Mouse (Mus musculus) limb, embryonic 10.5 days (tissue): ENCODE data around the gene Ssh1. TPM values are rescaled to one million over a fixed set of nuclear protein-coding genes. Genes with fewer than 3 reads are reported as not detected.

Experiments
- DNase-seq: peaks from one replicate; pipeline ENCODE4 v3.0.0-alpha.2; 2017; ENCODE audit warnings: low spot score
- H3K27ac ChIP-seq: fragments of 300-500 bp; sonication (generic); 2 replicates; pipeline ENCODE4 v1.5.1; 2016; ENCODE audit warnings: mild to moderate bottlenecking
- H3K27me3 ChIP-seq: fragments of 300-500 bp; sonication (generic); 2 replicates; pipeline ENCODE4 v1.6.1; 2016; ENCODE audit warnings: low read depth, mild to moderate bottlenecking; ENCODE audit not compliant: poor library complexity, severe bottlenecking
- H3K36me3 ChIP-seq: fragments of 300-500 bp; sonication (generic); 2 replicates; pipeline ENCODE4 v1.6.1; 2016; ENCODE audit warnings: mild to moderate bottlenecking, moderate library complexity
- H3K4me1 ChIP-seq: fragments of 300-500 bp; sonication (generic); 2 replicates; pipeline ENCODE4 v1.6.1; 2016
- H3K4me3 ChIP-seq: fragments of 300-500 bp; sonication (generic); 2 replicates; pipeline ENCODE4 v1.5.1; 2016; ENCODE audit warnings: mild to moderate bottlenecking, moderate library complexity
- H3K9me3 ChIP-seq: fragments of 300-500 bp; sonication (generic); replicated peaks from 2 replicates; pipeline ENCODE4 v1.6.1; 2016; ENCODE audit warnings: mild to moderate bottlenecking
- WGBS: fragments of 180-500 bp; shearing (Covaris S2); methylation state at CpG from one replicate; pipeline ENCODE4 v1.1.7; 2016; 5-methylcytosine and 5-hydroxymethylcytosine counted together
- polyA plus RNA-seq: library from polyadenylated mRNA; unstranded; fragments of >200 nt; fragmentation: Nextera tagmentation; extraction: Ambion mirVana; gene quantifications from 2 replicates; pipeline ENCODE4 v1.2.1, GENCODE M21; 2016

The Ssh1 gene
- polyA plus RNA-seq, 1 experiment from 2014 or later: 16.4 TPM

DNA sequence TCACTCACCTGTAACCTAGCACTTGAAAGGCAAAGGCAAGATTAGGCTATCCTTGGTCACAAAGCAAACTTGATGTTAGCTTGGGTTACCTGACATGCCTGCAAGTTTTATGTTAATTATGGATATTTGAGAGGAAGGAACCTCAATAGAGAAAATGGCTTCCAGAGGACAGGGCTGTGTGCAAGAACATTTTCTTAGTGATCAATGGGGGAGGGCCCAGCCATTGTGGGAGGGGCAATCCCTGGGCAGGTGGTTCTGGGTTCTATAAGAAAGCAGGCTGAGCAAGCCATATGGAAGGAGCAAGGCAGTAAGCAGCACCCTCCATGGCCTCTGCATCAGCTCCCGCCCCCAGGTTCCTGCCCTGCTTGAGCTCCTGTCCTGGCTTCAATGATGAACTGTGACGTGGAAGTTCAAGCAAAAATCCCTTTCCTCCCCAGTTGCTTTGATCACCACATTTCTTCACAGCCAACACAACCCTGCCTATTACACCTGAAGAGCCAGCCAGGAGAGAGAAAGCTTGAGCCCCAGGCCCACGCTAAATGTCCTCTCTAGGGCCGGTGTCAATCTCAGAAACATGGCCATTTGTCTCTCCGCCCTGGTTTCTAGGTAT, 105.4 kb downstream of the Ssh1 start:
- H3K27ac ChIP-seq: peak overlapping the region; percentile 57
- H3K27me3 ChIP-seq: no peaks in the 10 kb centered on the region
- peaks cover 32% of the 10 kb centered on the region for H3K4me1 ChIP-seq
- no peak overlapping the region for H3K4me3 ChIP-seq
- no peaks in the 10 kb centered on the region for H3K9me3 ChIP-seq
- WGBS: 85% methylated on average over 5 of the region's 5 CpGs
- DNase-seq: no peak
- 0 out of 2 replicates have a peak, but pooled peaks cover 3% of the 10 kb centered on the region for H3K36me3 ChIP-seq

DNA sequence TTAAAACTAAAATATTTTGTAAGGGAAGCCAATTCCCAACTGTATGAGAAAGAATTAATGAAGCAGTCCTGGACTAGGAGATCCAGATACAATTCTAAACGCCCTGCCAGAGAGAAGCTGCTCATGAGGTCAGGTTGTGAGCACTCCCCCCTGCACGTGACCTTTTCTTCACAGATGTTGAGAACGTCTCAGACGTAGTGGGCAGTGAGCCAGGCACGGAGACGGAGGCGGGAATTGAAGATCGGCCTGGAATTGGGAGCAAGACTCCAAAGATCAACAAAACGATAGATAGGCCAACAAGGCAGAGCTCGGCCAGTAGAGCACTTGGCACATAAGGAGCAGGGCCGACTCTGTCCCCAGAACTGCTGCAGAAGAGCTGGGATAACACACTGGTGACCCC, 106.6 kb downstream of the Ssh1 start:
- Histone ChIP-seq H3K27ac (no peak overlapping the region), H3K4me1 (peaks cover 43% of the 10 kb centered on the region), H3K27me3 (no peaks in the 10 kb centered on the region), H3K9me3 (no peaks in the 10 kb centered on the region), H3K4me3 (no peak overlapping the region), H3K36me3 (0 out of 2 replicates have a peak, but pooled peaks cover 3% of the 10 kb centered on the region)
- DNase-seq: no peak
- 80% methylated on average over 11 of the region's 11 CpGs for WGBS

Other genes with a start within 250 kb of the Ssh1 start
- 90.9 and 100 TPM in 2 replicates for gene Sart3, start 221.4 kb downstream of the Ssh1 start, polyA plus RNA-seq
- 106 and 112 TPM in 2 replicates for gene Iscu, start 221.1 kb downstream of the Ssh1 start, polyA plus RNA-seq
- 159 and 218 TPM in 2 replicates for gene Tmem119, start 193.4 kb downstream of the Ssh1 start, polyA plus RNA-seq
- gene Selplg, start 161.2 kb downstream of the Ssh1 start, polyA plus RNA-seq: 0.60 and 0.80 TPM in 2 replicates
- gene Coro1c, start 85.1 kb downstream of the Ssh1 start, polyA plus RNA-seq: 129 and 139 TPM in 2 replicates
- gene Dao, start 9.8 kb upstream of the Ssh1 start, polyA plus RNA-seq: not detected in 2 replicates
- gene Usp30, start 71.6 kb upstream of the Ssh1 start, polyA plus RNA-seq: 12.7 and 15.5 TPM in 2 replicates
- 0.08 TPM in 1 of 2 replicates, not detected in the other for gene Svop, start 97.7 kb upstream of the Ssh1 start, polyA plus RNA-seq
- 12.9 and 16.1 TPM in 2 replicates for gene Alkbh2, start 134.3 kb upstream of the Ssh1 start, polyA plus RNA-seq
- 81.3 and 91.8 TPM in 2 replicates for gene Ung, start 136.5 kb upstream of the Ssh1 start, polyA plus RNA-seq
- 4.8 and 5.8 TPM in 2 replicates for gene Acacb, start 152.6 kb upstream of the Ssh1 start, polyA plus RNA-seq